Mouse (Mus musculus) embryonic fibroblast, embryonic 13.5 days (primary cell): ENCODE results near the gene Scrn2. TPM values are rescaled to one million over a fixed set of nuclear protein-coding genes. Genes with fewer than 3 reads are reported as not detected.
A peak's percentile ranks its signal among the peaks of the same experiment; 100 is the strongest.

Experiments used
- H3K27ac ChIP-seq: 2 replicates; pipeline ENCODE4 v1.5.1; 2012; ENCODE audit warnings: low read length, control low read depth, inconsistent platforms; ENCODE audit not compliant: insufficient read depth
- H3K4me1 ChIP-seq: 2 replicates; pipeline ENCODE4 v1.6.1; 2011; ENCODE audit warnings: low read length; ENCODE audit not compliant: control insufficient read depth, insufficient read depth
- H3K4me3 ChIP-seq: 2 replicates; pipeline ENCODE4 v1.5.1; 2011; ENCODE audit warnings: mild to moderate bottlenecking, control low read depth, low read length; ENCODE audit not compliant: insufficient read depth
- CTCF ChIP-seq: IDR thresholded peaks from 2 replicates; pipeline ENCODE4 v1.5.1; 2011; ENCODE audit warnings: mild to moderate bottlenecking, control low read depth, low read length, moderate library complexity, borderline replicate concordance; ENCODE audit not compliant: insufficient read depth
- POLR2A ChIP-seq: IDR thresholded peaks from 2 replicates; pipeline ENCODE4 v1.6.1; 2011; ENCODE audit warnings: low read depth, mild to moderate bottlenecking, control low read depth, low read length, moderate library complexity
- polyA plus RNA-seq: library from polyadenylated mRNA; stranded (reverse); fragments of >200 nt; gene quantifications from 2 replicates; pipeline ENCODE4 v1.2.4, GENCODE M21; 2011; ENCODE audit warnings: low read depth; ENCODE audit not compliant: missing spikeins, insufficient read length

Scrn2 gene
- 6.9 and 9.7 TPM in 2 replicates for polyA plus RNA-seq

DNA sequence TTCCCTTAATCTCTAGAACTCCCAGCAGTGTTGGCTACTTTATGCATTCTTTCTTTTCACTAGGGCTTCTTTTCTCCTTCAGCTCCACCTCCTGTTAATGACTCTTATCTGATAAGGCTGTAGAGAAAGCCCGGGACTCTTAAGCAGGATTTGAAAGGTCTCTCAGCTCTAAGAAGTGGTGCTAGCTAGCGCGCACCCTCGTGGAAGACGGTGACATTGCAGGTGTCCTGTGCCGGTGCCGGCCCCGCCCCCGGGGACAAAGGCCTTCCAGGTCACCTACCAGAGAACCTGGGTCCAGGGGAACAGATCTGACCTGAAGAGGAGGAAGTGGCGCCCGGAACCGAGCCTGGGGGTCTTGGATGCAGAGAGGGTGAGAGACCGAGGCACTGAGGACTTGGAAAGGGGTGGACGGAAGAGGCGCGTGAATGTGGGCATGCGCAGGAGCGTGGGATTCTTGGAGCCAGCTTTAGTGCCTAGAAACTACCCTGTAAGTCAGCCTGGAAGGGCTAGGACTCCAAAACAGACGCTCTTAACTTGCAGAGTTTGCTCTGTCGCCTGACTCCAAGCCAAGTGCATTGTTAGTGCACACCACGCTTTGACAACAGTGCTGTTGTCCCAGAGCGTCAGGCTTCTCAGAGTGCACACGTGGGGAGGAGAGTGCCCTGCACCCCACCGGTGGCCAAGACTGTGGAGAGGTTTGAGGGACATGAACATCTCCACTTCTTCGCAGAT lies at the start of gene Scrn2:
Gene Scrn2 (plus strand): TSS at position 253 of the 732 bp plus-strand sequence.
- Histone ChIP-seq H3K4me1 (peaks cover 5% of the 10 kb centered on the region; the same call in 1 of the 2 replicates), H3K27ac (0 out of 2 replicates have a peak within 1 kb of the TSS, but pooled peaks have one; percentile 7), H3K4me3 (peak within 1 kb of the TSS; percentile 64)
- TF ChIP-seq CTCF (peak; percentile 88), POLR2A (peak; percentile 63)

DNA sequence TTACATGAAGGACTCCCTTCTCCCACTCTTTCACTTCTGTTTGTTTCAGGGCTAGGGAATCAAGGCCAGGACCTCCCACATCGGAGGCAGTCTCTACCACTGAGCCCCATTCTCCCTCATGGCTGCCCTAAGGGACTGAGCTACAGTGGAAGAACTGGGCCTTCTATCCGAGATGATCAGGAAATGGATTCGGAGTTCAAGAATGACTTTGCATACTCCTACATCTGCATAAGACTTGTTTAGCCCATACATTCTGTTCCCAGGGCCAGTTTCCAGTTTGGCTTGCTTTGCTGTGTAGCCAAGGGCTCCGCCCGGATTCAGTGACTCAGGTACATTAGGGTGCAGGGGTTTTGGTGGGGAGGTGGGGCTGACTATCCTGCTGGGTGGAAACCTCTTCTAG lies 49.7 kb upstream of the Scrn2 start:
- peaks cover 11% of the 10 kb centered on the region; the same call in 1 of the 2 replicates for H3K4me1 ChIP-seq
- no peak overlapping the region for H3K27ac ChIP-seq
- TF ChIP-seq CTCF (no peak), POLR2A (no peak)

DNA sequence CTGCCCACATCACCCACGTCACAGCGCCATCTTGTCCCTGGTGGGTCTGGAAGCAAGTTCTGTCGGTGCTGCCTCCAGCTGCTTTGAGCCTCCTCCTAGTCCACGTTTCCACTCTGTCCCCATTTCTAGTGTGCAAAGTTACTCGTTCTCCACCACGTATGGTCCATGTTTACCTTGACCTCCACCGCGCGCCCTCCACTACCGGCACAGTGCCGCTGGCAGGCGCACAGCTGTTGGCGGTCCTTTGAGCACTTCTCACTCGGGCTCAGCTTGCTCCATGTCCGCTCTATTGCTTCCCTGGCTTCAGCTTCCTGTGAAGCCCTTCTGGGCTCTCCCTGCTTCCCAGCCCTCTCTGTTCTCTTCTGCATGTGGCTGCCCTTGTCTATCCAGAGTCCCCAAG lies 48.3 kb upstream of the Scrn2 start:
- TF ChIP-seq POLR2A (no peak), CTCF (no peak)
- H3K4me3 ChIP-seq = no peak overlapping the region
- no peak overlapping the region for H3K27ac ChIP-seq
- H3K4me1 ChIP-seq = 0 out of 2 replicates have a peak, but pooled peaks cover 2% of the 10 kb centered on the region

More for the DNA sequence above, 49.7 kb upstream of the Scrn2 start:
- H3K4me3 ChIP-seq = no peak overlapping the region

DNA sequence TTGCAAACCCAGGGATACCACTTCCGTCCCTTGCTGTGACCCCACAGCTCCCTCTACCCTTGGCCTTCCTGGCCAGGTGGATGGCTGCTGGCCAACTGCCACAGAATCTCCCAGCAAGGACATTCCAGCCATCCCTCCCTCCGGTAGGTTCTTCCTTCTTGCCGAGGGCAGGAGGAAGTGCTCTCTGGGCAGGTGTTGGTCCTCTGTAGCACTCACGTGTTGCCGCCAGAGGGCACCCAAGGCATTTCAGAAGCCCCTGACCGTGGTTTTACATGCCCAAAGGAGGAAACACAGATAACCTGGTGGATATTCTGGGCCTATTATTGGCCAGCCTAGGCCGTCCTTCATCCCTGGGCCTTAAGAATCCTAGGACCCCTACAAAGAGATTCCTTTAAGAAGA lies 47.4 kb upstream of the Scrn2 start:
- no peak overlapping the region for H3K27ac ChIP-seq
- TF ChIP-seq POLR2A (no peak), CTCF (peak; percentile 83)
- H3K4me1 ChIP-seq = 0 out of 2 replicates have a peak, but pooled peaks cover 2% of the 10 kb centered on the region
- H3K4me3 ChIP-seq = no peak overlapping the region

DNA sequence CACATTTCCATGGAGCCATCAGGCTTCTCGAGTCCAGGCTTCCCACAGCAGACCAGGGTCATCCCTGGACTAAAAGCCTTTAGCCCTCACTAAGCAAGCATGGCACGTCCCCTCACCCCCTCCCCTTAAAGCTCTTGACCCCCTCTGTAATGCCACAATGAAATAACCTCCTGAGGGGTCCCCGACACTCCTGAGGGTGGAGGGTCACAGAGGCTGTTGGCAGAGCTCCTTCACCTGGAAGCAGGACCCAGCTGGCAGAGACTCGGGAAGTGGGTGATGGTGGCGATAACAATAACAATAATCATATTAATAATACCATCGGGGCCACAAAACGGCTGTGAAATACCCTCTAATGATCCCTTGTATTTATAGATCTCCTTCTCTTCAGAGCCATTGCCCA lies 46.9 kb upstream of the Scrn2 start, which contains the start of gene Sp2:
Gene Sp2 (minus strand): TSS at position 101 of the 400 bp plus-strand sequence.
- no peak within 1 kb of the TSS for H3K4me3 ChIP-seq
- TF ChIP-seq POLR2A (no peak), CTCF (no peak)
- H3K4me1 ChIP-seq = 0 out of 2 replicates have a peak, but pooled peaks cover 2% of the 10 kb centered on the region
- no peak within 1 kb of the TSS for H3K27ac ChIP-seq

DNA sequence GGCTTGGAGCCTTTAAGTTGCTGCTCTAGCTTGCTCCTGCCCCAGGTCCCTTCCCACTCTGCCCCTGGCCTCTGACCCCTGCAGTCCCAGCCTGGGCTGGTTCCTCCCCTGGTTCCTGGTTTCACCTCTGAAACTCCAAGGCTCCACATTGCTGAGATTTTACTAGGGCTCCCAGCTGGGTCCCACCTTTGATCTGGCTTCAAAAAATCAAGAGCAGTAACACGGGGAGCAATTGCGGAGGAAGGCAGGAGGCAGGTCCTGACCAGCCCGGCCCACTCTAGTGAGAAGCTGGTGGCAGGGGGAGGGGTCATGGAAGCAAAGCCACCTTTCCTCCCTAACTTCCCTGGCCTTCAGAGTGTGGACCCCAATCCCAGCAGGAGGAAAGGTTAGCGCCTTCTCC lies 44.8 kb upstream of the Scrn2 start:
- TF ChIP-seq POLR2A (no peak), CTCF (no peak)
- no peak overlapping the region for H3K27ac ChIP-seq
- no peaks in the 10 kb centered on the region for H3K4me1 ChIP-seq
- no peak overlapping the region for H3K4me3 ChIP-seq

DNA sequence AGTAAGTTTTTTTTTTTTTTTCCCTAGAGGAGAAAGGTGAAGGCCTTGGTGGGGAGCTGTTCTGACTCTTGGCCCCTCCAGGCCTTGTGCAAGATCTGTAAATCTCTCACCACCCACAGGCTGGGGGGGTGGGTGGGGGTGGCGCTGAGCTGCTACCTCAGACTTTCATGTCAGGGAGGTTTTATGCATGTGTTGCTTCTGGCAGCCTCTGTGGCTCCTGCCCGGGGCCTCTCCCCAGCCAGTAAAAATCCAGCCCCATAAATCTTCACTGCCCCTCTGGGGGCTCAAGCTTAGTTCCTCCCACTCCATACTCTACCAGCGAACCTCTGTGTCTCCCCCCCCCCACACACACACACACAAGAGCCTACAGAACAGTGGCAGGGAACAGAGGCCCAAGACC lies 43.3 kb upstream of the Scrn2 start:
- TF ChIP-seq CTCF = no peak
- TF ChIP-seq POLR2A = no peak
- H3K27ac ChIP-seq = no peak overlapping the region
- no peak overlapping the region for H3K4me3 ChIP-seq
- H3K4me1 ChIP-seq = no peaks in the 10 kb centered on the region

DNA sequence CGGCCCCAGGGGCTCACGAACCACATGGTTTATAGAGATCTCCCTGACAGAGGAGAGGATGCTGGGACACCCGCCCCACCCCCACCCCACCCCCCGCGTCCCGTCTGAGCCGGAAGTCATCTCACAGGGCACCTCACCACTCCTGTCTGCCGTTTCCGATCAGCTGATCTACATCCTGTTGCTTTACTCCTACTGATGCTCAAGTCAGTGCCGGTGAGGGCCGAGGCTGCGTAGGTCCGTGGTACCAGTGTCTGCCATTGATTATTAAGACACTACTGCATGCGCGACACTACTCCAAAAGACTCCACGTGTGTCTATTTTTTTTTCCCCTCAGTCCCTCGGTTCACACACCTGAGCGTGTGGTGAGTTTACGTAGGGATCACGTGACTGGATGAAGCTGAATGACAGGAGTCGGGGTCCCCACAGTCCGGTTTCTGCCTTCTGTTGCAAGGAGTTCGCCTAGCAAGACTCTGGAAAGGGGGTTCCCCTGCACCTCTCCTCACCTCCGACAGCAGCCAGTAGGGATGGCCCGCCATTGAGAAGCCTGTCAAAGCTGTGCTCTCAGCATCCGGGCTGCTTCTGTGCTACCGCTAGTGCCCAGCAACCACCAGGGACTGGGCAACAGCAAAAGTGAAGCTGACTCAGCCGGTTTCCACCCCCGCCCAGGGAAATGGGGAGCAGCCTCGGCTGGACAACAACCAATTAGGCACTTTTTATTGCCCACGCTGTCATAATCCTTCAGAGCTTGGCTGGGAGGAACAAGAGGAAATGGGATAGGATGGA lies 41.7 kb upstream of the Scrn2 start:
- H3K4me1 ChIP-seq = no peaks in the 10 kb centered on the region
- no peak overlapping the region for H3K4me3 ChIP-seq
- no peak for TF ChIP-seq CTCF
- no peak; the same call in 1 of the 2 replicates for TF ChIP-seq POLR2A
- no peak overlapping the region for H3K27ac ChIP-seq

DNA sequence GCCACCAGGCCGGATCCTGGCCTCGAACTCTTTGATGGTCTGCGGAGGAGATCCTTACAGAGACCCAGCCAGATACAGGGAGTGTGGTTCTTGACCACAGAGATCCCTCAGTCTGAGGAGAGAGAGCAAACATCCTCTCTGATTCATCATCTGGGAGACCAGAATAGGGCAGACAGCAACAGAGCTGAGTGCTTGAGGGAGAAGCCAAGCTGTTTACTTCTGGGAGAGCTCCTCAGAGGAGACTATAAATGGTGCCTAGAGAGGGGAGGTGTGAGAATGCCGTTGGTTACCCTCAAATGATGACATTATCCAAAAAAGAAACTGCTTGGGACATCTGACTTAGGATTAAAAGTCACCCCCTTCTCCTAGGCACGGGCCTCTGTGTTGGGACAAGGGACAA lies 38.2 kb upstream of the Scrn2 start:
- Histone ChIP-seq H3K27ac (no peak overlapping the region), H3K4me1 (no peaks in the 10 kb centered on the region), H3K4me3 (no peak overlapping the region)
- TF ChIP-seq CTCF = no peak
- no peak for TF ChIP-seq POLR2A

DNA sequence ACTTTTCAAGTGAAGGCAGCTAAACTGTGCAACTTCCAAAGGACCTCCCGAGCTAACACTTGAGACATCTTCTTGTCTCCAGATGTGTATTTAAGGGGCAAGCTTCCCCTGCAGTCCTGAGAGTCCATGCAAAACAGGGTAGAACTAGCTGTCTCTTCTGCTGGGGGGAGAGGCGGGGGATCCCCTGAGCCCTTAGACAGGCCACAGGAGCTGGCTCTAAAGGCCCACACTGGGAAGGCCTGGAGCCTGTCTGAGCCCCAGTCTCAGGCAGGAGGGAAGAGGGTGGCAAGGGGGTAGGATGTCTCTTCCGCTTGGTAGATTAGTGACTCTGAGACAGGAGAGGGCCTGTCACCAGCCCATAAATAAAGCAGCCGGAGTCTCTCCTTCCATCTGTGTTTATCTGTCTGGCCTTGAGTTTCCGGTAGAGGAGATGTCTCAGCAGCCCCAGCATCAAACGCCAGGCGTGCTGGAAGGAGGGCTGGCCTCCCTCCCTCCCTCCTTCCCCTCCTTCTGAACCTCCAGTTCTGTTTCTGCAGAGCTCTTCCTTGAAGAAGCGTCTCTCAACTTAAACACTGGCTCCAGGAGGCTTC lies 36.9 kb upstream of the Scrn2 start:
- no peak overlapping the region for H3K27ac ChIP-seq
- no peak overlapping the region for H3K4me3 ChIP-seq
- no peaks in the 10 kb centered on the region for H3K4me1 ChIP-seq
- TF ChIP-seq CTCF = no peak
- TF ChIP-seq POLR2A = no peak
